Mouse (Mus musculus) cerebellum, adult 9-11 months (tissue): ENCODE data around the gene Rnase10.
"Not testable (repeated sequence)": the region's sequence is repeated elsewhere in the genome, so short reads cannot be mapped to it uniquely, and the experiment has no call there.

Experiments used
- DNase-seq: peaks from one replicate; pipeline ENCODE4 v3.0.0; 2022

Gene Rnase10

GRCm38 (mm10) chr14:51007152-51007801, at the start of gene Rnase10:
Rnase10 (plus strand) TSS chr14:51007751.
- DNase-seq = no peak

GRCm38 (mm10) chr14:50958289-50958995, 49.1 kb upstream of the Rnase10 start:
- not testable (repeated sequence) for DNase-seq

- DNase-seq = no peak
Observed at GRCm38 (mm10) chr14:50968216-50968980, 39.2 kb upstream of the Rnase10 start.

GRCm38 (mm10) chr14:50969041-50969440, 38.5 kb upstream of the Rnase10 start:
- no peak for DNase-seq

GRCm38 (mm10) chr14:50969558-50970544, 37.7 kb upstream of the Rnase10 start:
- peak; percentile 58 for DNase-seq

- no peak for DNase-seq
Observed at GRCm38 (mm10) chr14:50970822-50971221, 36.7 kb upstream of the Rnase10 start.

GRCm38 (mm10) chr14:50973054-50973453, 34.5 kb upstream of the Rnase10 start:
- not testable (repeated sequence) for DNase-seq

- DNase-seq = no peak
Observed at GRCm38 (mm10) chr14:50973700-50974099, 33.9 kb upstream of the Rnase10 start.

GRCm38 (mm10) chr14:50975001-50975400, 32.5 kb upstream of the Rnase10 start:
- no peak for DNase-seq

- DNase-seq = no peak
Observed at GRCm38 (mm10) chr14:50976674-50977073, 30.9 kb upstream of the Rnase10 start.

- not testable (repeated sequence) for DNase-seq
Observed at GRCm38 (mm10) chr14:50978451-50978850, 29.1 kb upstream of the Rnase10 start.

GRCm38 (mm10) chr14:50979631-50980030, 27.9 kb upstream of the Rnase10 start:
- DNase-seq = no peak

GRCm38 (mm10) chr14:50981207-50981606, 26.3 kb upstream of the Rnase10 start:
- no peak for DNase-seq

GRCm38 (mm10) chr14:50981837-50982236, 25.7 kb upstream of the Rnase10 start:
- DNase-seq = no peak

- no peak for DNase-seq
Observed at GRCm38 (mm10) chr14:50987668-50988067, 19.9 kb upstream of the Rnase10 start.

GRCm38 (mm10) chr14:50991037-50991436, 16.5 kb upstream of the Rnase10 start:
- no peak for DNase-seq

GRCm38 (mm10) chr14:50997088-50997487, 10.5 kb upstream of the Rnase10 start:
- no peak for DNase-seq

GRCm38 (mm10) chr14:50997999-50998666, 9.4 kb upstream of the Rnase10 start:
- no peak for DNase-seq

- DNase-seq = peak; percentile 4
Observed at GRCm38 (mm10) chr14:51007914-51008713, 563 bp downstream of the Rnase10 start.

- no peak for DNase-seq
Observed at GRCm38 (mm10) chr14:51008781-51009180, 1.2 kb downstream of the Rnase10 start.

GRCm38 (mm10) chr14:51009572-51009971, 2.0 kb downstream of the Rnase10 start:
- no peak for DNase-seq
